Mouse (Mus musculus) right cerebral cortex, adult 18-20 months (tissue): ENCODE data around the gene Fsip1.
A peak's percentile ranks its signal among the peaks of the same experiment; 100 is the strongest.

ENCODE experiments used
- DNase-seq: peaks from one replicate; pipeline ENCODE4 v3.0.0; 2022; ENCODE audit warnings: mixed read lengths

Fsip1 gene

DNA sequence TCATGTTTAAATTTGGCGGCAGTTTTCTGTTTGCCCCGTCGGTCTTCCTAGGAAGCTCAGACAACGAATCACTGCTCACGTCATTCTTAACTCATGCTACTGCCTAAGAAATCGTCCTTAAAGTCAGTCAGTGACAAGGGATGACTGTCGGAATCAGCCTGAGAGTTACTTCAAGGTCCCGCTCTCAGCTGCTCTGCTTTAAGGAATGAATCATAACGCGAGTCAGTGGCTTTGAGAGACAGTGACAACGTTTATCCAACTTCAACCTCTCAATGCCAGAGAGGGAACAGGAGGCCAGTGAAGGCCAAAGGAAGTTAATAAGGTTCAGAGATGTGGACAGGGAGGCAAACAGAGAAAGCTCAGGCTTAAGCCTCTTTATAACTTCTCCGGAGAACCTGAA lies 7.8 kb downstream of the Fsip1 start:
- DNase-seq: no peak

DNA sequence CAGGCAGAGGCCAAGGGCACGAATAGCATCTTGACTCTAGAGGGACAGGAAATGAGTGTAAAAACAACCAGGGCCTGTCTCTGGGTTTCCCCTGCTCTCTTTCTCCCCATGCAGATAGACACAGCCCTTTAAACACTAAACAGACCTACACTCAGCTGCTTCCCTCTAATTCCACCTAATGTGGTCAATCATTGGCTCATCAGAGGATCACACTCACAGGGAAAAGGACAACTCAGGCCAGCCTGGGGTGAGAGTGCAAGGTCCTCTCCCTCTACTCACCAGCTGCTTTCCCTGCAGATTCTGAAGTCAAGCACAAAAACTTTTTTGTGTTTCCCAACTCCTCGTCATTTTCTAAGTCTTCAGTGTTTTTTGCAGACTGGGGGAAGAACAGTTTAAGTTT lies 8.8 kb downstream of the Fsip1 start:
- no peak for DNase-seq

- peak; percentile 62 for DNase-seq
Measured at GRCm38 (mm10) chr2:118245914-118246313, 10.9 kb downstream of the Fsip1 start.

GRCm38 (mm10) chr2:118236196-118236595 lies 20.6 kb downstream of the Fsip1 start:
- no peak for DNase-seq

GRCm38 (mm10) chr2:118235614-118236013 lies 21.2 kb downstream of the Fsip1 start:
- DNase-seq: no peak

DNA sequence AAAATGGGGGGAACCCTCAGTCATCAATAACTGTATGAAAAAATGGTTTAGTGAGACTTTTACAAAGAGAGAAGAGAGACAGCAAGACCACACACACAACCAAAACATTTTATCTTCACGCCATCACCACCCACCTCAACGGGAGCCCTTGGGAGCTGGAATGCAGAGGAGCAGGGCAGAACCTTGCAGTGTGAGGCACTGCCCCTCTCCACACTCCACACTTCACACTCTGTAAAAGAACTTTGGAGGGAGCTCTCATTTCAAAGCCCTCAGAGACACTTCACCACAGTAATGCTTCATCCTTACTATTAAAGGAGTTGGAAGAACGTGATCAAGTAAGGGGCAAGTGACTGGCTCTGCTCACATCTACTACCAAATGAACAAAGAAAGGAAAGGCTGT lies 26.2 kb downstream of the Fsip1 start:
- DNase-seq: no peak

GRCm38 (mm10) chr2:118228486-118229079 lies 28.2 kb downstream of the Fsip1 start:
- DNase-seq: no peak

DNA sequence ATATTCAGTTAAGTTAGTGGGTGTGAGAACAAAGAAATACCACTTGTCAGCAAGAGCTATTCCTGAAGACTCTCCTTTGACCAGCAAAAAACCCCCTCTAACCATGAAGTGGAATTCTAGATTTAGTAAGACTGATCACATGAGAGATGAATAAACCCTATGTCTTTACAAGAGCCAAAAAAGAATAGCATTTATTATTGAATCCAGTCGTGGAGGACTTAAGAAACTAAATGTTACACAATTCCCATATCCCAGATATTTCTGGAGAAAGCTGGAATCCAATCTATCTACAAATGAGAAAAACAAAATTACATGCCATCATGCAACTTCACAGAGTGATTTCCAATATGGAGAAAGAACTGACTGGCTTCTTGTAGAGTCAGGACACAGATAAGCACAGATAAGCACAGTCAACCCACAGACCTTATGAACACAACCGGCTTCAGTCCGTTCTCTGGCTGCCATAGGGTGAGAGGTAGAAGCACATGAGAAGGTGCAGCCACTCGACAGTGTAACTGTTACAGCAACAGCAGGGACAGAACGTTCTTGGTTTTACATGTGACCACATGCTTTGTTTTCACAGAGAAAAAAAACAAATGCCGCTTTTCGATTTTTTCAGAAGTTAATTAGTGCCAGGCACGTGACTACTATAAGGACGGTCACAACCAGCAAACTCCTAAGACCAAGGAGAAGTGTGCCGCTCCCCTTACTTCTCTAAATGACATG lies 31.3 kb downstream of the Fsip1 start:
- DNase-seq: no peak

GRCm38 (mm10) chr2:118217993-118218595 lies 38.7 kb downstream of the Fsip1 start:
- no peak for DNase-seq

GRCm38 (mm10) chr2:118209712-118210111 lies 47.1 kb downstream of the Fsip1 start:
- no peak for DNase-seq

GRCm38 (mm10) chr2:118208651-118209050 lies 48.1 kb downstream of the Fsip1 start:
- DNase-seq: no peak

GRCm38 (mm10) chr2:118205991-118206585 lies 50.7 kb downstream of the Fsip1 start:
- DNase-seq: no peak

DNA sequence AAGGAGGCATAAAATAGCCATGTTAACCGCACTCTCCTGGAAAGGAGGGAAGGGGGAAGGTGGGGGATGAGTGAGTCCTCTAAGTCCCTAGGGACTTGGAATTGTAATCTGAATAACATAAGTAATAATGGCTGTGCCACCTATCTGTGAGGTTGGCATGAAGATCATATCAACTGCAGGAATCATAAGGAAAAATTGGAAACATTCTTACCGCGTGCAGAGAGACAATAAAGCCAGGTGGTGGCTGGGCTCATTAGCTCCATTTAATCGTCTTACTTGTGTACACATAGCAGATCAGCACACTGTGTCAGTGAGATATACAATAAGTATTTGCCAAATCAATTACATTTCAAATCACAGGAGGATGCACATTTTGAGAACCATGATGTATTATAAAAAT lies 52.1 kb downstream of the Fsip1 start:
- DNase-seq: no peak

- peak; percentile 48 for DNase-seq
Measured at GRCm38 (mm10) chr2:118203739-118204461, 52.9 kb downstream of the Fsip1 start.

DNA sequence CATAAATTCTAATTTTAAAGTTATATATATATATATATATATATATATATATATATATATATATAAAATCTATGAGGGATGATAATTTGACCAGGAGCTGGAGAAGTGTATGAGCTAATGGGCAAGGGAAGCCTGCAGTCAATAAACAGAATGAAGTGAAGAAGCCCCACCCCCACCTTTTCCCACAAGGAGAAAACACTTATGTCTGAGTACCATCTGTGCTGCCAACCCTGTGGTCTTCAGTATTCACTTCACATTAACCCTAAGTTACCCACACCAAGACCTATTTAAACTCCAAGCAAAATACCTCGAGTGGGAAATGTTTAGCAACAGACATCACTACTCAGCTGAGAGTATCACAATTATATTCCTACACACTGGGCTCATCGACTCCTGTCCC lies 53.8 kb downstream of the Fsip1 start:
- no peak for DNase-seq

DNA sequence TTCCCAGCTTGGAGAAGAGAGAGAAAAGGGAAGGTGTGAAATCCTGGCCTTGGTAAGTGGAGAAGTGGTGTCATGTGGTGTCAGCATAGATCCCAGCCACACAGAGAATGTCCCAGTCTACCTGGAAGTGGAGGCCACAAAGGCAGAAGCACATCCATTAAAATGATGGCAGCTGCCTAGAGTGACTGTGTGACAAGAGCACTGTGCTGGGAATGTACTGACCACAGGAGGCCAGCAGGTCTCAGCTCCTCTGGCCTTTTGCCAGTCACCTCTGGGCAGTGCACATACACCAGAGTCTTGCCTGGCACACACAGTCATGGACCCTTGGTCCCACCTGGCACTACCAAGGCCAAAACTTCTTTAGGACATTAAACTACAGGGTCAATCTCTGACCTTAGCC lies 54.8 kb downstream of the Fsip1 start:
- DNase-seq: no peak

DNA sequence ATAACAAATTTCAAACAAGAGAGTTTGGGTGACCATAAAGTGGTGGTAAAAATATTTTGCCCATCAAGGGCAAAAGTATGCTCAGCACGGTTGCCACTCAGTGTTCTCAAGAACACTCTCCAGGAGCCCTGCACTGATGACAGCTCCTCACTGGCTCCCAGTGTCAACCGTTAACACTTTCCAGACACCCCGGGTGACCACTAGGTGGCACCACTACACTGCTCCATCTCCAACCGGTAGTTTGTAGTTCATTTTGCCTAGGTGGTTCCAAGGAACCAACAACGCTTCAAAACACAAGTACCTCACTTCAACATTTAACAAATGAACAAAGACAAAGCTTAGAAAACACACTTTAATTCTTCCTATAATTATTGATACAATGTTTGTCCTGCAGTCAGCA lies 56.9 kb downstream of the Fsip1 start:
- peak; percentile 76 for DNase-seq

- no peak for DNase-seq
Measured at GRCm38 (mm10) chr2:118196966-118197365, 59.8 kb downstream of the Fsip1 start.

- DNase-seq: no peak
Measured at GRCm38 (mm10) chr2:118182136-118182535, 74.6 kb downstream of the Fsip1 start.

- DNase-seq: no peak
Measured at GRCm38 (mm10) chr2:118179873-118180585, 76.7 kb downstream of the Fsip1 start.

DNA sequence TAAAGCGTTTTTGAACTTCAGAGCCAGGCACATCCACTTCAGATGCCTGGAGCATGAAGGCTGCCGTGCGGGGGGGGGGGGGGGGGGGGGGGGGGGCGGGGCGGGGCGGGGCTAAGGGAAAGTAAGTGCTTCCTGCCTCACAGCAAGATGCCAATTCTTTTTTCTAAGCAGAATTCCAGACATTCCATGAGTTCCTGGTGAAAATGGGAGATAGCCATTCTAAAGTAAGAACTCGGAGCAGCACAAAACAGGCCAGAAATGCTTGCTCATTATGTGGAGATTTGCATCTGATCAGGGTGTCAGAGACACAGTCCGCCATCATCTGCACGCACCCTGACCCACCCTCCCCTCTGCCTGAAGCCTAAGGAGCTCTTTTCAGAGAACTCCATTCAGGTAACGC lies 77.3 kb downstream of the Fsip1 start:
- DNase-seq: no peak

DNA sequence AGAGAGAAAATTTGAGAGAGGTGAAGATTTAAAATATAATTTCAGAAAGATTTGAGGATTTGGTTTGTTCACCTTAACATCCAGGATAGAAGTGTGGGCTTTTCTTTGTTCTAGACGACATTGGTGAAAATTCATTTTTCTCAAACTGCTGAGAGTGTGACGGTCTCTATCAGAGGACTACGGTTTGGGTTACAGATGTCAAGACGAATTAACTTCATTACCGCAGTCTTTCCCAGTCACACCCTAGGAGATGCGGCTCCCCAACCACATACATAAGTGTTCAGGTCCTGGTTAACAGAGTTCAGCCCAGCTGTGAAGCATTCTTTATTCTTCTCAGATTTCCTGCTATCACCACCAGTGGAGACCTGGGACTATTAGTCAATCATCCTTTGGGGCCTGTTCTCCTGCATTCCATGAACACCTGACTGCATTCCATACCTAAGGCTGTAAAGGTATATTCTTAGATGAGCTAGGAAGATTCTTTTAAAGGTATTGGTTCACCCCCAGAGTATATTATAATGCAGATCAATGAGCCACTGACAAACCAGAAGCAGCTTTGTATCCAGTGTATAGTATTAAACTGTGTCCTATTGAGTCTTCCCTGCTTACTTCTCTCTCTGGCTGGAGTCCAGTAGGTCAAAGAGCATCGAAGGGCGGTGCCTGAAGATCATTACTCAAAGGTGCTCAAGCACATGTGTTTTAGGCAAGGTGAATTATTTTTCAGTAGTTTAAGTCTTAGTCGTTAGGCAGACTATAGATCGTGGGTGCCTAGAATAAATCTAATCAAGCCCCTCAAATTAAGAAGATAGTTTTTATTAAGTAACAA lies 82.0 kb downstream of the Fsip1 start:
- DNase-seq: no peak
